Mouse (Mus musculus): Measurements from ENCODE around the gene Upk1b. TPM values are rescaled to one million over a fixed set of nuclear protein-coding genes. Genes with fewer than 3 reads are reported as not detected.

Gene Upk1b
- total RNA-seq, 2 experiments from 2014 or later = not detected

- no peak for ATAC-seq (replicated peaks; ENCODE audit: poor library complexity, severe bottlenecking)
Measured at GRCm38 (mm10) chr16:38728576-38729132, 71.5 kb downstream of the Upk1b start.

- ATAC-seq (replicated peaks; ENCODE audit: poor library complexity, severe bottlenecking) = no peak
Measured at GRCm38 (mm10) chr16:38724974-38725373, 75.2 kb downstream of the Upk1b start.

GRCm38 (mm10) chr16:38724256-38724655, 75.9 kb downstream of the Upk1b start:
- ATAC-seq (replicated peaks; ENCODE audit: poor library complexity, severe bottlenecking) = no peak

Other genes with a start within 250 kb of the Upk1b start
- gene Tmem39a, start 241.6 kb downstream of the Upk1b start, total RNA-seq (2014; fragmentation: Nextera tagmentation) = 58.2 and 91.5 TPM in 2 replicates
- 70.2 and 105 TPM in 2 replicates for gene Tmem39a, start 241.6 kb downstream of the Upk1b start, total RNA-seq (2017)
- gene Arhgap31, start 87.1 kb downstream of the Upk1b start, total RNA-seq (2014; fragmentation: Nextera tagmentation) = 17.4 and 18.3 TPM in 2 replicates
- 6.5 and 7.7 TPM in 2 replicates for gene Arhgap31, start 87.1 kb downstream of the Upk1b start, total RNA-seq (2017)
- gene B4galt4, start 58.1 kb downstream of the Upk1b start, total RNA-seq (2014; fragmentation: Nextera tagmentation) = 62.7 and 65.3 TPM in 2 replicates
- 58.2 and 61.1 TPM in 2 replicates for gene B4galt4, start 58.1 kb downstream of the Upk1b start, total RNA-seq (2017)
- not detected in 2 replicates for gene 4930435E12Rik, start 28.4 kb upstream of the Upk1b start, total RNA-seq (2014; fragmentation: Nextera tagmentation)
- not detected in 2 replicates for gene 4930435E12Rik, start 28.4 kb upstream of the Upk1b start, total RNA-seq (2017)
- not detected in 2 replicates for gene Igsf11, start 92.3 kb upstream of the Upk1b start, total RNA-seq (2014; fragmentation: Nextera tagmentation)
- not detected in 2 replicates for gene Igsf11, start 92.3 kb upstream of the Upk1b start, total RNA-seq (2017)

All from granulocyte monocyte progenitor cell, adult 5-6 weeks (primary cell).